Mouse (Mus musculus) CH12.LX (cell line): ENCODE results near the gene Pdcd1lg2. TPM values are rescaled to one million over a fixed set of nuclear protein-coding genes. Genes with fewer than 3 reads are reported as not detected.
"Not testable (repeated sequence)": the region's sequence is repeated elsewhere in the genome, so short reads cannot be mapped to it uniquely, and the experiment has no call there.

ENCODE experiments used
- DNase-seq: peaks from one replicate; pipeline ENCODE4 v3.0.0-alpha.2; 2013; ENCODE audit errors: extremely low read depth
- H3K27ac ChIP-seq: 2 replicates; pipeline ENCODE4 v1.5.1; 2012; ENCODE audit warnings: low read depth, mild to moderate bottlenecking, control low read depth, moderate library complexity; ENCODE audit not compliant: insufficient read depth
- H3K27me3 ChIP-seq: replicated peaks from 2 replicates; pipeline ENCODE3; 2012; ENCODE audit warnings: inconsistent platforms
- H3K36me3 ChIP-seq, 2 experiments: replicated peaks in 1 of 2; 2 replicates each; pipeline versions ENCODE3 to v1.6.1; 2012; ENCODE audit warnings: inconsistent platforms in 1 of 2, low read length in 1 of 2, mild to moderate bottlenecking in 1 of 2, mixed read lengths in 1 of 2, moderate library complexity in 1 of 2; ENCODE audit not compliant: control insufficient read depth in 1 of 2, insufficient read depth in 1 of 2
- H3K4me1 ChIP-seq, 2 experiments: 2 replicates each; pipeline ENCODE4 v1.6.1; 2012; ENCODE audit warnings: inconsistent platforms in 1 of 2, moderate library complexity in 1 of 2; ENCODE audit not compliant: insufficient read depth in 2 of 2, control insufficient read depth in 1 of 2
- H3K4me2 ChIP-seq: 2 replicates; pipeline ENCODE4 v1.6.1; 2012; ENCODE audit warnings: low read depth, mild to moderate bottlenecking, control low read depth; ENCODE audit not compliant: poor library complexity, insufficient read depth, severe bottlenecking
- H3K4me3 ChIP-seq, 3 experiments: fragments of 150-350 bp in 1 of 3; sonication (generic) in 1 of 3; replicated peaks in 1 of 3; 2 replicates each; pipeline versions ENCODE3 to v1.5.1; 2011 to 2012; ENCODE audit warnings: low read depth in 2 of 3, low read length in 2 of 3, mild to moderate bottlenecking in 2 of 3, moderate library complexity in 2 of 3, control low read depth in 1 of 3, improper control_type of control experiment in 1 of 3, inconsistent platforms in 1 of 3, mixed read lengths in 1 of 3; ENCODE audit not compliant: poor library complexity in 1 of 3
- H3K79me2 ChIP-seq: replicated peaks from 2 replicates; pipeline ENCODE4 v1.6.1; 2012; ENCODE audit warnings: mild to moderate bottlenecking, moderate library complexity; ENCODE audit not compliant: control insufficient read depth, poor library complexity, insufficient read depth, severe bottlenecking; ENCODE audit errors: extremely low read depth
- H3K9ac ChIP-seq: 2 replicates; pipeline ENCODE4 v1.6.1; 2012; ENCODE audit warnings: low read depth, mild to moderate bottlenecking, control low read depth, moderate library complexity; ENCODE audit not compliant: insufficient read depth
- H3K9me3 ChIP-seq: replicated peaks from 2 replicates; pipeline ENCODE3; 2012; ENCODE audit warnings: low read length, inconsistent platforms, mixed read lengths
- CHD1 ChIP-seq: IDR thresholded peaks from 2 replicates; pipeline ENCODE4 v1.6.1; 2012; ENCODE audit warnings: low read depth, low read length, improper control_type of control experiment, inconsistent platforms
- CTCF ChIP-seq, 2 experiments: IDR thresholded peaks in 1 of 2; conservative IDR thresholded peaks in 1 of 2; 2 replicates each; pipeline ENCODE4 v1.5.1; 2011 to 2012; ENCODE audit warnings: low read depth in 2 of 2, low read length in 2 of 2, improper control_type of control experiment in 1 of 2, inconsistent platforms in 1 of 2, mild to moderate bottlenecking in 1 of 2, moderate library complexity in 1 of 2
- GABPA ChIP-seq: IDR thresholded peaks from 2 replicates; pipeline ENCODE4 v1.6.1; 2012; ENCODE audit warnings: low read depth, low read length, improper control_type of control experiment, inconsistent platforms; ENCODE audit not compliant: insufficient replicate concordance
- IRF4 ChIP-seq: IDR thresholded peaks from 2 replicates; pipeline ENCODE4 v1.6.1; 2014; ENCODE audit warnings: low read depth, mild to moderate bottlenecking, inconsistent platforms, low read length, improper control_type of control experiment
- MAFK ChIP-seq: IDR thresholded peaks from 2 replicates; pipeline ENCODE4 v1.6.1; 2011; ENCODE audit warnings: low read length, improper control_type of control experiment; ENCODE audit not compliant: insufficient replicate concordance
- MAX ChIP-seq: IDR thresholded peaks from 2 replicates; pipeline ENCODE4 v1.6.1; 2011; ENCODE audit warnings: low read length, improper control_type of control experiment
- MEF2A ChIP-seq: IDR thresholded peaks from 2 replicates; pipeline ENCODE4 v1.6.1; 2014; ENCODE audit warnings: low read depth, mild to moderate bottlenecking, inconsistent platforms, low read length, improper control_type of control experiment, borderline replicate concordance
- NRF1 ChIP-seq: IDR thresholded peaks from 2 replicates; pipeline ENCODE4 v1.6.1; 2014; ENCODE audit warnings: low read depth, mild to moderate bottlenecking, inconsistent platforms, low read length, improper control_type of control experiment, moderate library complexity
- POLR2A ChIP-seq: IDR thresholded peaks from 2 replicates; pipeline ENCODE4 v1.6.1; 2011; ENCODE audit warnings: low read depth, mild to moderate bottlenecking, improper control_type of control experiment, low read length
- RAD21 ChIP-seq: IDR thresholded peaks from 2 replicates; pipeline ENCODE4 v1.6.1; 2011; ENCODE audit warnings: low read depth, mild to moderate bottlenecking, low read length, improper control_type of control experiment, moderate library complexity
- SIN3A ChIP-seq: IDR thresholded peaks from 2 replicates; pipeline ENCODE4 v1.6.1; 2012; ENCODE audit warnings: low read length, improper control_type of control experiment, inconsistent platforms
- SMC3 ChIP-seq: IDR thresholded peaks from 2 replicates; pipeline ENCODE4 v1.6.1; 2011; ENCODE audit warnings: low read depth, low read length, improper control_type of control experiment
- TCF12 ChIP-seq: IDR thresholded peaks from 2 replicates; pipeline ENCODE4 v1.6.1; 2014; ENCODE audit warnings: low read depth, mild to moderate bottlenecking, inconsistent platforms, low read length, improper control_type of control experiment
- ZMIZ1 ChIP-seq: IDR thresholded peaks from 2 replicates; pipeline ENCODE4 v1.6.1; 2012; ENCODE audit warnings: low read depth, mild to moderate bottlenecking, inconsistent platforms, low read length, improper control_type of control experiment
- dilution Hi-C: fragments of 300-500 bp; cut with MboI; formaldehyde crosslinking; loops from 2 replicates; pipeline ENCODE4 v1.14.3; 2020; ENCODE audit warnings: low sequenced_read_pairs; ENCODE audit not compliant: extremely low pct_unique_long_range_greater_than_20kb, extremely low pct_ligation_motif_present
- in situ Hi-C: fragments of 300-500 bp; cut with MboI; formaldehyde crosslinking; loops from 3 replicates; pipeline ENCODE4 v1.14.3; 2019; ENCODE audit warnings: low sequenced_read_pairs, low pct_ligation_motif_present, low pct_unique_long_range_greater_than_20kb, mixed read lengths
- polyA plus RNA-seq: library from polyadenylated mRNA; unstranded; fragments of >175 nt; gene quantifications from 2 replicates; pipeline ENCODE4 v1.2.1, GENCODE M21; 2012; ENCODE audit warnings: low read depth; ENCODE audit not compliant: insufficient read length
- total RNA-seq, 2 experiments: library from RNA; depleted of rRNA; stranded (reverse); fragments of 300-350 nt in 1 of 2; fragments of >200 nt in 1 of 2; gene quantifications; 2 replicates each; pipeline ENCODE4 v1.2.3; 2012 to 2014

Gene Pdcd1lg2
- total and polyA plus RNA-seq, 3 experiments, result 1.4 to 5.5 (median 1.7) TPM

GRCm38 (mm10) chr19:29414513-29414912 lies 3.8 kb downstream of the Pdcd1lg2 start:
- no peak for DNase-seq
- no peak overlapping the region for H3K4me2 ChIP-seq
- dilution Hi-C loops (no loop called here), in situ Hi-C loops (no loop called here)
- TF ChIP-seq IRF4, result no peak
- no peaks in the 10 kb centered on the region for H3K9me3 ChIP-seq
- peaks cover 13 to 44% of the 10 kb centered on the region in 2 experiments for H3K4me1 ChIP-seq
- no peak overlapping the region for H3K27ac ChIP-seq
- H3K9ac ChIP-seq, result no peak overlapping the region
- H3K4me3 ChIP-seq, result peak overlapping the region in 1 of 3 experiments; percentile 52
- no peaks in the 10 kb centered on the region for H3K27me3 ChIP-seq
- H3K36me3 ChIP-seq, result no peaks in the 10 kb centered on the region
- H3K79me2 ChIP-seq, result no peaks in the 10 kb centered on the region

- H3K36me3 ChIP-seq, in situ Hi-C loops, H3K79me2 ChIP-seq, dilution Hi-C loops, DNase-seq, H3K27ac ChIP-seq, H3K4me2 ChIP-seq, H3K9ac ChIP-seq, H3K27me3 ChIP-seq, H3K9me3 ChIP-seq: not testable (repeated sequence)
- peak overlapping the region in 1 of 3 experiments; percentile 52 for H3K4me3 ChIP-seq
- peaks cover 13 to 48% of the 10 kb centered on the region in 2 experiments for H3K4me1 ChIP-seq
Measured at GRCm38 (mm10) chr19:29414917-29415316, 4.2 kb downstream of the Pdcd1lg2 start.

DNA sequence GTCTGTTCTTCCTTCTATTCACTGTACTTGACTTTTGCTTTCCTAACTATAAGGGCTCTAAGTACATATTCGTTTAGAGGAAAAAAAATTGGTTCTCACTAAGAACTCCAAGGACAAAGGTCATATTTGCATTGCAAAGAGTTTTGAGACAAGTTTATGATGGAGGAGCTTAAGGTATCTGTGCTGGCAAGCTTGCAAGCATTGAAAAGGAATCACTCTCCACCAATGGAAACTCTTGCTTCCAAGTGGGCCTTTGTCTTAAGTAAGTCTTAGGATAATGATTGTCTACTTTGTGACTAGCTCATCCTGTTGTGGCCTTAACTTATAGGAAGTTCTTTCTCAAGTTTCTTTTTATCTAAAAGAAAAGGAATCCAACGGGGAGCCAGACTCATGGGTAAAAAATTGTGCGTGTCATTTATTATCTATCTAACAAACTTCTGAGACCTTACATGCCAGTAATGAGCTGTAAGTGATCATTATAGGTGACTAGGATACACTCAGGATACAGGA lies 5.7 kb downstream of the Pdcd1lg2 start:
- no peak overlapping the region for H3K27ac ChIP-seq
- no peak overlapping the region for H3K4me2 ChIP-seq
- in situ Hi-C loops (no loop called here), dilution Hi-C loops (no loop called here)
- DNase-seq, result no peak
- no peaks in the 10 kb centered on the region for H3K9me3 ChIP-seq
- H3K4me1 ChIP-seq, result peaks cover 13 to 63% of the 10 kb centered on the region in 2 experiments
- TF ChIP-seq CTCF (conservative IDR thresholded peaks at IDR 0.05 in 1 of 2, IDR thresholded peaks at IDR 0.05 in 1 of 2; ENCODE audit: low read depth in 2 of 2, low read length in 2 of 2) (no peak), SIN3A (no peak), CHD1 (no peak), ZMIZ1 (no peak), POLR2A (no peak), MEF2A (no peak), MAFK (no peak), NRF1 (no peak), RAD21 (no peak), IRF4 (no peak), GABPA (no peak), TCF12 (no peak), MAX (no peak), SMC3 (no peak)
- no peaks in the 10 kb centered on the region for H3K27me3 ChIP-seq
- H3K36me3 ChIP-seq, result no peaks in the 10 kb centered on the region
- no peak overlapping the region for H3K4me3 ChIP-seq
- no peak overlapping the region for H3K9ac ChIP-seq
- no peaks in the 10 kb centered on the region for H3K79me2 ChIP-seq
